Mouse (Mus musculus): Measurements from ENCODE around the gene Bst1. TPM values are rescaled to one million over a fixed set of nuclear protein-coding genes. Genes with fewer than 3 reads are reported as not detected.
A peak's percentile ranks its signal among the peaks of the same experiment; 100 is the strongest.

Gene Bst1
- polyA plus RNA-seq (2016; fragmentation: Nextera tagmentation; extraction: Ambion mirVana): not detected in 2 replicates

- Histone ChIP-seq H3K36me3 (no peaks in the 10 kb centered on the region), H3K4me1 (replicated peaks) (peaks cover 5% of the 10 kb centered on the region; the same call in 1 of the 2 replicates), H3K4me3 (replicated peaks) (no peak within 1 kb of the TSS), H3K27me3 (0 out of 2 replicates have a peak, but pooled peaks cover 4% of the 10 kb centered on the region), H3K9ac (replicated peaks) (no peak within 1 kb of the TSS), H3K9me3 (no peaks in the 10 kb centered on the region), H3K4me2 (no peak within 1 kb of the TSS), H3K27ac (no peak within 1 kb of the TSS)
- ATAC-seq (ENCODE audit: insufficient number of reproducible peaks, insufficient read depth, low FRiP score, low TSS enrichment, low read depth): no peak
- 46% methylated on average over 12 of the region's 12 CpGs for WGBS
Measured at GRCm38 (mm10) chr5:43818695-43819094, at the start of gene Bst1. Gene Bst1 (plus strand): TSS chr5:43818885.

- no peak for ATAC-seq (ENCODE audit: insufficient number of reproducible peaks, insufficient read depth, low FRiP score, low TSS enrichment, low read depth)
- no peaks in the 10 kb centered on the region for H3K4me1 ChIP-seq (replicated peaks)
- no peaks in the 10 kb centered on the region for H3K27me3 ChIP-seq
- H3K27ac ChIP-seq: no peak overlapping the region
- no peak overlapping the region for H3K9ac ChIP-seq (replicated peaks)
- peaks cover 47% of the 10 kb centered on the region for H3K36me3 ChIP-seq
- H3K9me3 ChIP-seq: no peaks in the 10 kb centered on the region
- WGBS: 83% methylated on average over 3 of the region's 3 CpGs
- H3K4me2 ChIP-seq: no peak overlapping the region
- no peak overlapping the region for H3K4me3 ChIP-seq (replicated peaks)
Measured at GRCm38 (mm10) chr5:43770618-43771354, 47.9 kb upstream of the Bst1 start.

- Histone ChIP-seq H3K9me3 (no peaks in the 10 kb centered on the region), H3K4me2 (no peak overlapping the region), H3K36me3 (peaks cover 43% of the 10 kb centered on the region), H3K27ac (no peak overlapping the region), H3K27me3 (no peaks in the 10 kb centered on the region), H3K9ac (replicated peaks) (no peak overlapping the region), H3K4me3 (replicated peaks) (no peak overlapping the region), H3K4me1 (replicated peaks) (no peaks in the 10 kb centered on the region; the same call in 1 of the 2 replicates)
- 84% methylated on average over 3 of the region's 3 CpGs for WGBS
- ATAC-seq (ENCODE audit: insufficient number of reproducible peaks, insufficient read depth, low FRiP score, low TSS enrichment, low read depth): no peak
Measured at GRCm38 (mm10) chr5:43771555-43771954, 47.1 kb upstream of the Bst1 start.

GRCm38 (mm10) chr5:43776407-43776806, 42.3 kb upstream of the Bst1 start:
- peaks cover 9% of the 10 kb centered on the region for H3K4me1 ChIP-seq (replicated peaks)
- ATAC-seq (ENCODE audit: insufficient number of reproducible peaks, insufficient read depth, low FRiP score, low TSS enrichment, low read depth): no peak
- H3K9ac ChIP-seq (replicated peaks): no peak overlapping the region
- no peak overlapping the region for H3K27ac ChIP-seq
- H3K36me3 ChIP-seq: 0 out of 2 replicates have a peak, but pooled peaks cover 3% of the 10 kb centered on the region
- H3K4me3 ChIP-seq (replicated peaks): no peak overlapping the region
- H3K27me3 ChIP-seq: no peaks in the 10 kb centered on the region
- no peak overlapping the region for H3K4me2 ChIP-seq
- no peaks in the 10 kb centered on the region for H3K9me3 ChIP-seq

- Histone ChIP-seq H3K9ac (replicated peaks) (no peak overlapping the region), H3K27me3 (no peaks in the 10 kb centered on the region), H3K36me3 (0 out of 2 replicates have a peak, but pooled peaks cover 3% of the 10 kb centered on the region), H3K9me3 (no peaks in the 10 kb centered on the region), H3K4me3 (replicated peaks) (no peak overlapping the region), H3K4me2 (no peak overlapping the region), H3K27ac (no peak overlapping the region), H3K4me1 (replicated peaks) (peaks cover 9% of the 10 kb centered on the region)
- no peak for ATAC-seq (ENCODE audit: insufficient number of reproducible peaks, insufficient read depth, low FRiP score, low TSS enrichment, low read depth)
- WGBS: 73% methylated on average over 1 of the region's 1 CpGs
Measured at GRCm38 (mm10) chr5:43776993-43777392, 41.7 kb upstream of the Bst1 start.

- no peak overlapping the region for H3K9ac ChIP-seq (replicated peaks)
- H3K4me1 ChIP-seq (replicated peaks): peaks cover 9% of the 10 kb centered on the region
- no peak overlapping the region for H3K27ac ChIP-seq
- no peak overlapping the region for H3K4me2 ChIP-seq
- no peak overlapping the region for H3K4me3 ChIP-seq (replicated peaks)
- 95% methylated on average over 3 of the region's 3 CpGs for WGBS
- H3K27me3 ChIP-seq: no peaks in the 10 kb centered on the region
- H3K9me3 ChIP-seq: no peaks in the 10 kb centered on the region
- no peak for ATAC-seq (ENCODE audit: insufficient number of reproducible peaks, insufficient read depth, low FRiP score, low TSS enrichment, low read depth)
- no peaks in the 10 kb centered on the region for H3K36me3 ChIP-seq
Measured at GRCm38 (mm10) chr5:43778583-43778982, 40.1 kb upstream of the Bst1 start.

- no peak; the same call in 1 of the 2 replicates for ATAC-seq (ENCODE audit: insufficient number of reproducible peaks, insufficient read depth, low FRiP score, low TSS enrichment, low read depth)
- Histone ChIP-seq H3K4me2 (peak overlapping the region; percentile 57), H3K4me3 (replicated peaks) (peak overlapping the region; percentile 91), H3K36me3 (no peaks in the 10 kb centered on the region), H3K27me3 (no peaks in the 10 kb centered on the region), H3K9me3 (no peaks in the 10 kb centered on the region), H3K4me1 (replicated peaks) (peaks cover 9% of the 10 kb centered on the region), H3K9ac (replicated peaks) (peak overlapping the region; percentile 98), H3K27ac (peak overlapping the region; percentile 97)
- under 1% methylated on average over 32 of the region's 61 CpGs for WGBS
Measured at GRCm38 (mm10) chr5:43781423-43781976, 37.2 kb upstream of the Bst1 start.

- no peaks in the 10 kb centered on the region for H3K9me3 ChIP-seq
- peak overlapping the region; percentile 97 for H3K27ac ChIP-seq
- H3K4me3 ChIP-seq (replicated peaks): peak overlapping the region; percentile 91
- peak overlapping the region; percentile 98 for H3K9ac ChIP-seq (replicated peaks)
- no peaks in the 10 kb centered on the region for H3K36me3 ChIP-seq
- H3K4me1 ChIP-seq (replicated peaks): peaks cover 9% of the 10 kb centered on the region
- ATAC-seq (ENCODE audit: insufficient number of reproducible peaks, insufficient read depth, low FRiP score, low TSS enrichment, low read depth): peak; percentile 93
- H3K4me2 ChIP-seq: peak overlapping the region; percentile 70
- 3% methylated on average over 76 of the region's 82 CpGs for WGBS
- no peaks in the 10 kb centered on the region for H3K27me3 ChIP-seq
Measured at GRCm38 (mm10) chr5:43781977-43782930, 36.4 kb upstream of the Bst1 start.

- H3K36me3 ChIP-seq: no peaks in the 10 kb centered on the region
- no peak overlapping the region for H3K4me3 ChIP-seq (replicated peaks)
- H3K9ac ChIP-seq (replicated peaks): no peak overlapping the region
- no peak for ATAC-seq (ENCODE audit: insufficient number of reproducible peaks, insufficient read depth, low FRiP score, low TSS enrichment, low read depth)
- peaks cover 9% of the 10 kb centered on the region for H3K4me1 ChIP-seq (replicated peaks)
- H3K27ac ChIP-seq: no peak overlapping the region
- no peaks in the 10 kb centered on the region for H3K9me3 ChIP-seq
- H3K27me3 ChIP-seq: no peaks in the 10 kb centered on the region
- no peak overlapping the region for H3K4me2 ChIP-seq
- WGBS: 89% methylated on average over 2 of the region's 2 CpGs
Measured at GRCm38 (mm10) chr5:43783996-43784395, 34.7 kb upstream of the Bst1 start.

GRCm38 (mm10) chr5:43786607-43787006, 32.1 kb upstream of the Bst1 start:
- H3K27ac ChIP-seq: no peak overlapping the region
- WGBS: 90% methylated on average over 4 of the region's 4 CpGs

More at GRCm38 (mm10) chr5:43786607-43787006, 32.1 kb upstream of the Bst1 start:
- no peaks in the 10 kb centered on the region for H3K36me3 ChIP-seq
- H3K27me3 ChIP-seq: no peaks in the 10 kb centered on the region
- H3K4me1 ChIP-seq (replicated peaks): no peaks in the 10 kb centered on the region; the same call in 1 of the 2 replicates
- no peak overlapping the region for H3K4me3 ChIP-seq (replicated peaks)
- no peak for ATAC-seq (ENCODE audit: insufficient number of reproducible peaks, insufficient read depth, low FRiP score, low TSS enrichment, low read depth)
- H3K9me3 ChIP-seq: no peaks in the 10 kb centered on the region
- no peak overlapping the region for H3K4me2 ChIP-seq
- H3K9ac ChIP-seq (replicated peaks): no peak overlapping the region

All from limb, embryonic 12.5 days (tissue).